Mouse (Mus musculus) testis, adult 2 months (tissue): ENCODE results near the gene Mok.

ENCODE experiments used
- CTCF ChIP-seq: fragments of 200-500 bp; IDR thresholded peaks from 2 replicates; pipeline ENCODE4 v1.5.1; 2012; ENCODE audit warnings: low read depth, mild to moderate bottlenecking, inconsistent platforms, low read length, moderate library complexity; ENCODE audit not compliant: control insufficient read depth, insufficient read depth, insufficient replicate concordance
- POLR2A ChIP-seq: fragments of 200-500 bp; IDR thresholded peaks from 2 replicates; pipeline ENCODE4 v1.6.1; 2012; ENCODE audit warnings: low read depth, mild to moderate bottlenecking, inconsistent platforms, low read length, moderate library complexity; ENCODE audit not compliant: control insufficient read depth

- TF ChIP-seq CTCF (no peak), POLR2A (no peak)
Measured at GRCm38 (mm10) chr12:110777853-110778252, 62.9 kb downstream of the Mok start.
